Comparison of ENCODE assay signal across 8 mouse cellular contexts in genomic region chr5:132113480-132113879, GRCm38 (mm10).
A peak's percentile ranks its signal among the peaks of the same experiment; 100 is the strongest.
DNase-seq lines count a peak whose midpoint lies in the region; ATAC-seq and TF ChIP-seq lines count a peak whose summit lies in the region.

No protein-coding gene starts in this region.

- no peak overlapping the region for H3K4me2 ChIP-seq in forebrain, postnatal 0 days (ENCODE audit: low read depth)

- 45% methylated on average over 7 of the region's 7 CpGs for WGBS in forebrain, postnatal 0 days
- WGBS in forebrain, embryonic 10.5 days = 83% methylated on average over 7 of the region's 7 CpGs
- 83% methylated on average over 7 of the region's 7 CpGs for WGBS in limb, embryonic 10.5 days

- no peaks in the 10 kb centered on the region for H3K36me3 ChIP-seq in forebrain, postnatal 0 days (ENCODE audit: insufficient read depth)
- no peaks in the 10 kb centered on the region for H3K36me3 ChIP-seq in forebrain, embryonic 10.5 days (replicated peaks)
- no peaks in the 10 kb centered on the region for H3K36me3 ChIP-seq in limb, embryonic 10.5 days

- no peak overlapping the region for H3K27ac ChIP-seq in forebrain, postnatal 0 days (ENCODE audit: low read depth, low read length)
- no peak overlapping the region for H3K27ac ChIP-seq in forebrain, embryonic 10.5 days
- H3K27ac ChIP-seq in limb, embryonic 10.5 days = 0 out of 2 replicates have a peak overlapping the region, but pooled peaks have one; percentile 11

- no peak overlapping the region for H3K4me3 ChIP-seq in forebrain, postnatal 0 days (ENCODE audit: low read depth, low read length)
- H3K4me3 ChIP-seq in forebrain, embryonic 10.5 days = no peak overlapping the region
- H3K4me3 ChIP-seq in limb, embryonic 10.5 days = no peak overlapping the region

- TF ChIP-seq CTCF in forebrain, postnatal 0 days (IDR thresholded peaks at IDR 0.05; ENCODE audit: low read depth) = peak; percentile 76

- peak; percentile 43; the same call in 1 of the 2 replicates for ATAC-seq in forebrain, postnatal 0 days

- DNase-seq in forebrain, postnatal 0 days = peak; percentile 79
- DNase-seq in forebrain, embryonic 10.5 days (ENCODE audit: extremely low spot score, low spot score) = no peak
- peak; percentile 28 for DNase-seq in lung, postnatal 36 days
- no peak for DNase-seq in lung, postnatal 14 days
- peak; percentile 38 to 77 for DNase-seq in frontal cortex, postnatal 36 days (ENCODE audit: low spot score in 2 of 2)
- no peak for DNase-seq in limb, embryonic 10.5 days (ENCODE audit: low spot score)
- DNase-seq in spleen, postnatal 14 days (ENCODE audit: low spot score in 2 of 2) = no peak
- no peak for DNase-seq in adrenal gland, postnatal 25 days

- no peaks in the 10 kb centered on the region for H3K4me1 ChIP-seq in forebrain, postnatal 0 days (ENCODE audit: insufficient read depth)
- 0 out of 2 replicates have a peak, but pooled peaks cover 4% of the 10 kb centered on the region for H3K4me1 ChIP-seq in forebrain, embryonic 10.5 days
- peaks cover 29% of the 10 kb centered on the region for H3K4me1 ChIP-seq in limb, embryonic 10.5 days

- no peaks in the 10 kb centered on the region for H3K27me3 ChIP-seq in forebrain, postnatal 0 days (ENCODE audit: insufficient read depth, low read length)
- no peaks in the 10 kb centered on the region for H3K27me3 ChIP-seq in forebrain, embryonic 10.5 days (ENCODE audit: poor library complexity, severe bottlenecking)
- no peaks in the 10 kb centered on the region for H3K27me3 ChIP-seq in limb, embryonic 10.5 days (ENCODE audit: low read depth, poor library complexity, severe bottlenecking)

- no peak overlapping the region for H3K9ac ChIP-seq in forebrain, postnatal 0 days

- no peaks in the 10 kb centered on the region for H3K9me3 ChIP-seq in forebrain, postnatal 0 days (ENCODE audit: low read length)
- H3K9me3 ChIP-seq in forebrain, embryonic 10.5 days = no peaks in the 10 kb centered on the region
- no peaks in the 10 kb centered on the region for H3K9me3 ChIP-seq in limb, embryonic 10.5 days (replicated peaks)

Comparison
In these comparisons a context has a peak if more than half of its experiments do, and no peak if none do; other contexts are left out.
1. DNase-seq: peak in forebrain, postnatal 0 days (single experiment), lung, postnatal 36 days (single experiment) and frontal cortex, postnatal 36 days (2 of 2); none in forebrain, embryonic 10.5 days (single experiment), lung, postnatal 14 days (single experiment), limb, embryonic 10.5 days (single experiment), spleen, postnatal 14 days (0 of 2) and adrenal gland, postnatal 25 days (single experiment).